Mouse (Mus musculus) embryonic fibroblast, embryonic 13.5 days (primary cell): ENCODE measurements at regions not wholly inside any gene's neighbourhood (a gene's known extent, or its start where the extent isn't known, plus 50 kb on each side); places are given as distances from the start of the nearest gene placed in this dataset.
A peak's percentile ranks its signal among the peaks of the same experiment; 100 is the strongest.

Experiments
- H3K27ac ChIP-seq: 2 replicates; pipeline ENCODE4 v1.5.1; 2012; ENCODE audit warnings: low read length, control low read depth, inconsistent platforms; ENCODE audit not compliant: insufficient read depth
- H3K4me1 ChIP-seq: 2 replicates; pipeline ENCODE4 v1.6.1; 2011; ENCODE audit warnings: low read length; ENCODE audit not compliant: control insufficient read depth, insufficient read depth
- H3K4me3 ChIP-seq: 2 replicates; pipeline ENCODE4 v1.5.1; 2011; ENCODE audit warnings: mild to moderate bottlenecking, control low read depth, low read length; ENCODE audit not compliant: insufficient read depth
- CTCF ChIP-seq: IDR thresholded peaks from 2 replicates; pipeline ENCODE4 v1.5.1; 2011; ENCODE audit warnings: mild to moderate bottlenecking, control low read depth, low read length, moderate library complexity, borderline replicate concordance; ENCODE audit not compliant: insufficient read depth
- POLR2A ChIP-seq: IDR thresholded peaks from 2 replicates; pipeline ENCODE4 v1.6.1; 2011; ENCODE audit warnings: low read depth, mild to moderate bottlenecking, control low read depth, low read length, moderate library complexity

- TF ChIP-seq POLR2A = no peak
- no peak for TF ChIP-seq CTCF
These were observed 180.7 kb downstream of the Fzd1 start for GRCm38 (mm10) chr5:4577179-4577578.

GRCm38 (mm10) chr5:4563862-4564261 lies 194.0 kb downstream of the Fzd1 start:
- TF ChIP-seq CTCF (no peak), POLR2A (no peak)
- no peak overlapping the region for H3K27ac ChIP-seq
- no peaks in the 10 kb centered on the region for H3K4me1 ChIP-seq
- no peak overlapping the region for H3K4me3 ChIP-seq

More at GRCm38 (mm10) chr5:4577179-4577578, 180.7 kb downstream of the Fzd1 start:
- H3K4me3 ChIP-seq = no peak overlapping the region
- H3K4me1 ChIP-seq = peaks cover 3% of the 10 kb centered on the region
- H3K27ac ChIP-seq = peak overlapping the region; percentile 16; the same call in 1 of the 2 replicates

GRCm38 (mm10) chr5:4561661-4562060 lies 196.2 kb downstream of the Fzd1 start:
- TF ChIP-seq POLR2A = no peak
- TF ChIP-seq CTCF = no peak

GRCm38 (mm10) chr5:4561139-4561470 lies 196.7 kb downstream of the Fzd1 start:
- H3K27ac ChIP-seq = no peak overlapping the region
- H3K4me3 ChIP-seq = no peak overlapping the region
- TF ChIP-seq POLR2A (no peak), CTCF (no peak)
- no peaks in the 10 kb centered on the region for H3K4me1 ChIP-seq

More at GRCm38 (mm10) chr5:4561661-4562060, 196.2 kb downstream of the Fzd1 start:
- Histone ChIP-seq H3K4me3 (no peak overlapping the region), H3K4me1 (no peaks in the 10 kb centered on the region), H3K27ac (no peak overlapping the region)

- Histone ChIP-seq H3K4me1 (no peaks in the 10 kb centered on the region), H3K4me3 (no peak overlapping the region), H3K27ac (no peak overlapping the region)
- no peak for TF ChIP-seq POLR2A
- no peak for TF ChIP-seq CTCF
These were observed 197.3 kb downstream of the Fzd1 start for GRCm38 (mm10) chr5:4560370-4561138.

- Histone ChIP-seq H3K27ac (peak overlapping the region; percentile 83; the same call in 1 of the 2 replicates), H3K4me3 (no peak overlapping the region), H3K4me1 (peaks cover 2% of the 10 kb centered on the region)
- no peak for TF ChIP-seq POLR2A
- TF ChIP-seq CTCF = no peak
These were observed 202.9 kb downstream of the Fzd1 start for GRCm38 (mm10) chr5:4554972-4555371.

- Histone ChIP-seq H3K4me1 (no peaks in the 10 kb centered on the region), H3K27ac (no peak overlapping the region)
- TF ChIP-seq CTCF (no peak), POLR2A (no peak)
These were observed 219.3 kb downstream of the Fzd1 start for GRCm38 (mm10) chr5:4538572-4538971.

GRCm38 (mm10) chr5:4536790-4537189 lies 221.0 kb downstream of the Fzd1 start:
- no peak for TF ChIP-seq CTCF
- no peak for TF ChIP-seq POLR2A
- Histone ChIP-seq H3K27ac (0 out of 2 replicates have a peak overlapping the region, but pooled peaks have one; percentile 8), H3K4me1 (no peaks in the 10 kb centered on the region), H3K4me3 (no peak overlapping the region)

More at GRCm38 (mm10) chr5:4538572-4538971, 219.3 kb downstream of the Fzd1 start:
- no peak overlapping the region for H3K4me3 ChIP-seq

GRCm38 (mm10) chr5:4535951-4536350 lies 221.9 kb downstream of the Fzd1 start:
- Histone ChIP-seq H3K4me1 (0 out of 2 replicates have a peak, but pooled peaks cover 2% of the 10 kb centered on the region), H3K27ac (0 out of 2 replicates have a peak overlapping the region, but pooled peaks have one; percentile 1), H3K4me3 (no peak overlapping the region)
- TF ChIP-seq CTCF (no peak), POLR2A (no peak)

- no peak overlapping the region for H3K27ac ChIP-seq
- no peak overlapping the region for H3K4me3 ChIP-seq
- TF ChIP-seq CTCF (no peak), POLR2A (no peak)
- H3K4me1 ChIP-seq = peaks cover 7% of the 10 kb centered on the region; the same call in 1 of the 2 replicates
These were observed 223.3 kb downstream of the Fzd1 start for GRCm38 (mm10) chr5:4534512-4534911.
